Mouse (Mus musculus) cerebellum, adult (tissue): ENCODE measurements around the gene Lrfn4.
"Not testable (repeated sequence)": the region's sequence is repeated elsewhere in the genome, so short reads cannot be mapped to it uniquely, and the experiment has no call there.

ENCODE experiments used
- ATAC-seq: cut with Nextera tagmentation; 2 replicates; pipeline ENCODE4 v1.9.2; 2017; ENCODE audit warnings: mild to moderate bottlenecking, moderate library complexity, mixed read lengths; ENCODE audit not compliant: insufficient number of reproducible peaks, low FRiP score, low TSS enrichment

Lrfn4 gene

GRCm38 (mm10) chr19:4612181-4612961 is 3.1 kb downstream of the Lrfn4 start:
- ATAC-seq: no peak

DNA sequence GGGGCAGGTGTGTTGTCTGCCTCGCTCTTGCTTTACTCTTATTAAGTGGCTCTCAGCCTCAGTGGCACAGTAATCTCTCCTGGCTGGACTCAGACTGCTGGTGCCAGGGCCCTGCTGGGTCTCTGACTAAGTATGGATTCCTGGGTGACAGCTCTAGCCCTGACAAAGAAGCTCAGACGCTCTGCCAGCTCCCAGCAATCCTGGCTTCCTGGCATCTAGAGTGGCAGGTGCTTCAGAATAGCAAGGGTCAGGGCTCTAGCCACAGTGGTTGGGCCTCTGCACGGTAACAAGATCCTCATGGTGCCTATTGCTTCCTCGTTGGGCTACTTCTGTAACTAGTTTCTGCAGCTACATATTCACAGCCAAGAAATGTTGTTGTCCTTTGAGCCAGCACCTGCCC is 5.4 kb downstream of the Lrfn4 start:
- ATAC-seq: no peak

GRCm38 (mm10) chr19:4608511-4608910 is 7.0 kb downstream of the Lrfn4 start:
- no peak for ATAC-seq

GRCm38 (mm10) chr19:4607406-4607805 is 8.1 kb downstream of the Lrfn4 start:
- ATAC-seq: no peak

- ATAC-seq: no peak
Measured at GRCm38 (mm10) chr19:4605654-4606053, 9.8 kb downstream of the Lrfn4 start.

GRCm38 (mm10) chr19:4603801-4604723 is 11.4 kb downstream of the Lrfn4 start:
- ATAC-seq: no peak

- no peak for ATAC-seq
Measured at GRCm38 (mm10) chr19:4602459-4602858, 13.0 kb downstream of the Lrfn4 start.

DNA sequence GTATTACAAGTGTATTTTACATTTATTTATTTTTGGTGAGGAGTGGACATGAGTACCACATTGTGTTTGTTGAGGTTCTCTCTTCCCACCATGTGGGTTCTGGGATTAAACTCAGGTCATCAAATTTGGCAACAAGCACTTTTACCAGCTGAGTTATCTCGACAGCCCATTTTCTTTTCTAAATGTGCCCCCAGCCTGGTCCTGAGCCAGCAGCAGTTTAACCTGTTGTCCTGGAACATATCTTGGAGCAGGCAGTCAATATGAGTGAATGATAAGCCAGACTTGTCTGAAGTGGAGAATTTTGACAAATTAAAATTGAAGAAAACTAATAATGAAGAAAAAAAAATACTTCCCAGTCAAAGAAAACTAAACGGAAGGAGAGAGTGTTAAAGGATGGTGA is 19.4 kb downstream of the Lrfn4 start:
- no peak for ATAC-seq

- ATAC-seq: no peak
Measured at GRCm38 (mm10) chr19:4593792-4594522, 21.5 kb downstream of the Lrfn4 start.

- ATAC-seq: no peak
Measured at GRCm38 (mm10) chr19:4590025-4590424, 25.4 kb downstream of the Lrfn4 start.

- ATAC-seq: no peak
Measured at GRCm38 (mm10) chr19:4589081-4589480, 26.4 kb downstream of the Lrfn4 start.

DNA sequence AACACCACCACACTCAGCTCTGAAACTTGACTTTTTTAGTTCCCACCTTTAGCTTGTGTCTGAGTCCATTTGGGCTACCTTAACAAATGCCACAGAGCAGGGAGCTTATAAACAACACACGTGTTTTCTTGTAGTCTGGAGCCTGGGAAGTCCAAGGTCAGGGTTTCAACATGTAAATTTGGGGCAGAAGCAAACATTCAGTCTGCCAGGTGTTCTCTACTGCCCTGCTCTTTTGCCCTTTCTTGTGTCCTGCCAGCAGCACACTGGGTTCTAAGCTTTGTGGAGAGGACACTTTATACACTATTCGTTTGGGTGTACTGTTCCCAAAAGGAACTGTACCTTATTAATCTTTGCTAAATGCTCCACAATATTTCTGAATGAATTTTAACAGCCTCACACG is 27.0 kb downstream of the Lrfn4 start:
- no peak for ATAC-seq

GRCm38 (mm10) chr19:4587426-4587825 is 28.0 kb downstream of the Lrfn4 start:
- ATAC-seq: no peak

DNA sequence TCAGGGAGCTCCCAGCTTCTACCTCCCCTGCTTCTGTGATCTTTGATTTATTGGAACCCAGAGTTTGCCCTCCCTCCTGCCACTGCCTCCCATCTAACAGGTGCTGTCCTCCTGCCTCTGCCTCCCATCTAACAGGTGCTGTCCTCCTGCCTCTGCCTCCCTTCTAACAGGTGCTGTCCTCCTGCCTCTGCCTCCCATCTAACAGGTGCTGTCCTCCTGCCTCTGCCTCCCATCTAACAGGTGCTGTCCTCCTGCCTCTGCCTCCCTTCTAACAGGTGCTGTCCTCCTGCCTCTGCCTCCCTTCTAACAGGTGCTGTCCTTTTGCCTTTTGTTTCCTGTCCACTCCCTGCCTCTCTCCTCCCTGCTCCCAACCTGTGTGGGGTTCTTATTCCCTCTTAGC is 28.7 kb downstream of the Lrfn4 start:
- ATAC-seq: not testable (repeated sequence)

DNA sequence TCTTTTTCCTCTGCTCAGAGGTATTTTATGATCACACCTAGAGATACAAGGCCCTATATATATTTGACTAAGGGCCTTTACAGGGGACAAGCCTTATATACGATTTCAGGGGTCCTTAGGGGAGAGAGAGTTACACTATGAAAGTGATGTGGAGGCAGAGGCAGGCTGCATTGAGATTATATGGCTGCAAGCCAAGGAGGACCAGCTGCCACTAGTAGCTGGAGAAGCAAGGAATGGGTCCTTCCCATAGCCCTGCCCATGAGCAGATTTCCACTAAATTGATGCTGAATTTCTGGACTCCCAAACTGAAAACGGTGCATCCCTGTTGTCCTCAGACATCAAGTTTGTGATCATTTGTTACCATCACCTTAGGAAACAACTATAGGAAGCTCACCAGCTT is 31.6 kb downstream of the Lrfn4 start:
- no peak for ATAC-seq

DNA sequence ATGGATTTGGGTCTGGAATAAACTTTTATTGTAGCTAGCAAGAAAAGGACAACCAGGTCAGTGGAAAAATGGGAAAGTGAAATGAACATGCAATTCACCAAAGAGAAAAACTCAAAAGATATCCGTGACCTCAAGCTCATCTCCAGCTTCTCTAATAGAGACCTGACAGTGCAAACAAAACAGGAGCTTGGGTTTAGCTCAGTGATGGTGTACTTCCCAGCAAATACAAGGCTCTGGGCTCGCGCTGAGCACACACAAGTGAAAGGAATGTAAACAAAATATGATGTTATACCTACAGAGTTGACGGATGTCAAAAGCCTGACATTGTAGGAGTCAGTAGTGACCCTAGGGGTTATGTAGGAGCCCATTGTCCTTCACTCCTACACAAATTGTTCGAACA is 36.2 kb downstream of the Lrfn4 start:
- no peak for ATAC-seq

DNA sequence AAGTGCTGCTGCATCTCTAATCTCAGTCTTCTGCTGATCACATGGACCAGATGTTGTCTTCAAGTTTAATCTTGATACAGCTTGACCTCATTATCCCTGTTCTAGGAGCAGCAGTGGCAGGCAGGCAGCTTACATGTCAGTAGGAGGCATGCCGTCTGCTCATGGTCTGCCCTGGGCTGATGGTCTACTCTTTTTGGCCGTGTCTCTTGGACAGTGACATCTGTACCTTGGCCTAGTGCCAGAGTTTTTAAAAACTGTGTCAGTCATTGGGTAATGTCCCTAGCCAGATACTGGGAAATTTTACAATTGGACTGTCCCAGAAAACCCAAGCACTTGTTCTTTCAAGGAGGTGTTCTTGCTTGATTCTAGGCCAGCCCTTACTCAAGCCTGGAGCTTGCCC is 36.7 kb downstream of the Lrfn4 start:
- peak; percentile 26; the same call in 1 of the 2 replicates for ATAC-seq

DNA sequence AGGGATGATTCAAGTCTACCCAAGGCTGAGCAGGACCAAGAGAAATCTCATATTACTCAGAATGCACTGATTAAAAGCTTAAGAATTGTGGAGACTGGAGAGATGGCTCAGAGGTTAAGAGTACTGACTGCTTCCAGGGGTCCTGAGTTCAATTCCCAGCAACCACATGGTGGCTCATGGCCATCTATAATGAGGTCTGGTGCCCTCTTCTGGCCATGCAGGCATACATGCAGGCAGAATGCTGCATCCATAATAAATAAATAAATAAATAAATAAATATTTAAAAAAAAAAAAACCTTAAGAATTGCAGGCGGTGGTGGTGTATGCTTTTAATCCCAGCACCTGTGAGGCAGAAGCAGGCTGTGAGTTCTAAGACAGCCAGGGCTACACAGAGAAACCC is 42.2 kb downstream of the Lrfn4 start:
- no peak for ATAC-seq

- no peak for ATAC-seq
Measured at GRCm38 (mm10) chr19:4572467-4572866, 43.0 kb downstream of the Lrfn4 start.

DNA sequence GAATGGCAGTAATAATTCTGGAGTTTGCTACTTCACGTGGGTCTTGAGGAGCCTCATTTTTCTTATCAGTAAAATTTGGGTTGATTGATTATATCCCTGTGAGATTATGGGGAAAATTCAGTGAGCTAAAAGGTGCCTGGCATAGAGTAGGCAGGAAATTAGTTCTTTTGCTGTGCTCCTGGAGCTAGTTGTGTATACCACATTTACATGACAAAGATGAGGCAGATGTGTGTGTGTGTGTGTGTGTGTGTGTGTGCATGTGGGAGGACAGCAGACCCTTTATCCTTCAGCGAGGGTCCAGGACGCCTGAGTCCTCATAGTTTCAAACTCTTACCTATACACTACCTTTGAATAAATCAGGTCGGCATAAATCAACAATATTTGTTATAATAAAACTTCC is 43.4 kb downstream of the Lrfn4 start:
- ATAC-seq: no peak

DNA sequence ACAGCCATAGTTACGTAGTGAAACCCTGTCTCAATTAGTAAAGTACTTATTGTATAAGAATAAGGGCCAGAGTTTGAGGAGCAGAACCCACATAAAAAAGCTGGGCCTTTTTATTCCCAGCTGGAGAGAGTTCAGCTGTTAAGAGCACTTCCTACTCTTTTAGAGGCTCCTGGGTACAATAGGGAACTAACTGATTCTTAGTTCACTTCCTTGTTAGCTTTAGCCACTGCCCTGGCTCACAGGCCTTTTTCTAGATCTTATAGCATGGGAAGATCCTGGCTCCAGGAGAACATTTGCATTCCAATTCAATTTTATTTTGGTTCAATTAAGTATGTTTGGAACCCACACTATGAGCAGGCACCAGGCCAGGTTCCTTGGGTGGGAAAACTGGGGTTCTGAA is 43.8 kb downstream of the Lrfn4 start:
- ATAC-seq: no peak
